Mouse (Mus musculus) heart, postnatal 4 days (tissue): Measurements from ENCODE around the gene Inpp5e. TPM values are rescaled to one million over a fixed set of nuclear protein-coding genes. Genes with fewer than 3 reads are reported as not detected.
"Not testable (repeated sequence)": the region's sequence is repeated elsewhere in the genome, so short reads cannot be mapped to it uniquely, and the experiment has no call there.

Source experiments
- DNase-seq: peaks from one replicate; pipeline ENCODE4 v3.0.0; 2021
- total RNA-seq, 2 experiments: library from RNA; stranded (reverse); gene quantifications; 2 replicates each; pipeline ENCODE4 v1.2.3; 2021

Inpp5e gene
- total RNA-seq, 2 experiments from 2014 or later, result 13.4 to 14.3 TPM

- DNase-seq, result no peak
These were observed 9.1 kb upstream of the Inpp5e start for GRCm38 (mm10) chr2:26418120-26418519.

- DNase-seq, result no peak
These were observed 8.1 kb upstream of the Inpp5e start for GRCm38 (mm10) chr2:26417066-26417465.

- no peak for DNase-seq
These were observed 2.0 kb upstream of the Inpp5e start for GRCm38 (mm10) chr2:26410931-26411411.

- DNase-seq, result no peak
These were observed 1.1 kb upstream of the Inpp5e start for GRCm38 (mm10) chr2:26410091-26410490.

GRCm38 (mm10) chr2:26409362-26409761 lies 359 bp upstream of the Inpp5e start:
- DNase-seq, result no peak

GRCm38 (mm10) chr2:26403306-26403705 lies 5.7 kb downstream of the Inpp5e start:
- DNase-seq, result no peak

GRCm38 (mm10) chr2:26402265-26402664 lies 6.7 kb downstream of the Inpp5e start:
- no peak for DNase-seq

GRCm38 (mm10) chr2:26401023-26401422 lies 8.0 kb downstream of the Inpp5e start:
- DNase-seq, result no peak

GRCm38 (mm10) chr2:26400296-26400695 lies 8.7 kb downstream of the Inpp5e start:
- no peak for DNase-seq

- DNase-seq, result peak; percentile 27
These were observed 9.4 kb downstream of the Inpp5e start for GRCm38 (mm10) chr2:26399647-26400046.

- no peak for DNase-seq
These were observed 10.0 kb downstream of the Inpp5e start for GRCm38 (mm10) chr2:26398978-26399377.

GRCm38 (mm10) chr2:26391617-26392016 lies 17.4 kb downstream of the Inpp5e start:
- no peak for DNase-seq

- DNase-seq, result no peak
These were observed 18.0 kb downstream of the Inpp5e start for GRCm38 (mm10) chr2:26390954-26391353.

GRCm38 (mm10) chr2:26389154-26389690 lies 19.8 kb downstream of the Inpp5e start, which contains the start of the genes Entr1 and Pmpca:
Gene Entr1, minus strand, starts transcription at chr2:26389316.
Gene Pmpca, plus strand, starts transcription at chr2:26389339.
- DNase-seq, result peak; percentile 89

GRCm38 (mm10) chr2:26388682-26389153 lies 20.3 kb downstream of the Inpp5e start:
- DNase-seq, result peak; percentile 46

- DNase-seq, result no peak
These were observed 21.3 kb downstream of the Inpp5e start for GRCm38 (mm10) chr2:26387713-26388112.

- DNase-seq, result not testable (repeated sequence)
These were observed 28.1 kb downstream of the Inpp5e start for GRCm38 (mm10) chr2:26380871-26381270.

- peak; percentile 85 for DNase-seq
These were observed 28.8 kb downstream of the Inpp5e start, which contains the start of gene Snapc4 for GRCm38 (mm10) chr2:26380131-26380771. Gene Snapc4, minus strand, starts transcription at chr2:26380653.

GRCm38 (mm10) chr2:26372396-26372795 lies 36.6 kb downstream of the Inpp5e start:
- DNase-seq, result no peak

GRCm38 (mm10) chr2:26368572-26368971 lies 40.4 kb downstream of the Inpp5e start:
- DNase-seq, result peak; percentile 67

- no peak for DNase-seq
These were observed 41.1 kb downstream of the Inpp5e start for GRCm38 (mm10) chr2:26367911-26368310.

GRCm38 (mm10) chr2:26364738-26365465 lies 44.1 kb downstream of the Inpp5e start:
- DNase-seq, result peak; percentile 88

GRCm38 (mm10) chr2:26363481-26363880 lies 45.5 kb downstream of the Inpp5e start:
- no peak for DNase-seq
